Mouse (Mus musculus): Measurements from ENCODE around the gene Ncor2.

DNA sequence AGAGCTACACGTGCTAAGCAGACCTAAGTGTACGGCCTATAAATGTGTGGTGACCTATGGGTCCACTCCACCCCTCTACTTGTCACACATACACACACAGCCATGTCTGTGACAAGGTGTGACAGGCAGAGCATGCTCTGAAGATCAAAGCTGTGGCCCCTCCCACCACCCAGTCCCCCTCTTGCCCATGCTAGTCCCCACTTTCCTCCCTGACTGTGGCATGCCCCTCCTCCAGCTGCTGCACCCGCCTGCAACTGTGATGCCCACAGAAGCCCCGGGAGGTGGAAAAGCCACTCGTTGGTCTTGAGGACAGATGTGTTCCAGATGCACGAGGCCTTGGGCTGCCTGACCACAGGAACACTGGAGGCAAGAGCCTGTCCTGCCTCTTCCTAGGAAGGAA lies 74.2 kb downstream of the Ncor2 start:
- TF ChIP-seq HCFC1 (IDR thresholded peaks at IDR 0.05; ENCODE audit: borderline replicate concordance, insufficient read depth, low read length) (no peak), ZNF384 (IDR thresholded peaks at IDR 0.05; ENCODE audit: low read depth, low read length) (no peak), CHD2 (IDR thresholded peaks at IDR 0.05; ENCODE audit: low read depth, low read length) (no peak), MAFK (IDR thresholded peaks at IDR 0.05; ENCODE audit: insufficient read depth, low read depth, low read length) (no peak), ZC3H11A (IDR thresholded peaks at IDR 0.05; ENCODE audit: borderline replicate concordance, low read depth, low read length) (no peak)
